Mouse (Mus musculus): ENCODE results near the gene Tmem109. TPM values are rescaled to one million over a fixed set of nuclear protein-coding genes. Genes with fewer than 3 reads are reported as not detected.

Gene Tmem109
- polyA plus RNA-seq, 1 experiment, result 26.8 TPM

DNA sequence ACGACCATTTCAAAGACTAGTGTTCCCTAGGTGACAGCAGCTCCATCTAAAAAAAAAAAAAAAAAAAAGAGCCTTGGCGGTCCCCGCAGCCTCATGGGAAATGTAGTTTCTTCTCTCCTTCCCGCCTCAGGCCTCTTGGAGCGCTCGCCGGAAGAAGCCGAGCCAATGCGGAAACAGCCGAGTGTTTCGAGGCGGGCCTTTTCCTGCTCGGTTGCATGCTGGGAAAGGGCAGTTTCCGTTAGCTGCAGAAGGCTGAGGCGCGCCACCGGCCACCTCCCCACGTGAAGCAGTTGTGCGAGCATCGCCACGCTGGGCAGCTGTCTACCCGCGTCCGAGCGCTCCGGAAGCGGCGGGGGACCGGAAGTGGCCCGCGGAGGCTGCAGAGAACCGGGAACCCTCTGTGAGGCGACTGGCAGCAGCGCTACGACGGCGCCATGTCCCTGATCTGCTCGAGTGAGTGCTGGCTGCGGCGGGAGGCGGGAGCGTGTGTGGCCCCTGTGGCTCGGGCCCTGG is 13.3 kb upstream of the Tmem109 start, which contains the start of gene Prpf19:
Gene Prpf19, plus strand, starts transcription at position 216 of the 513 bp plus-strand sequence.
- Histone ChIP-seq H3K4me1 (ENCODE audit: control insufficient read depth, insufficient read depth, insufficient read length, low read length) (peaks cover 2% of the 10 kb centered on the region; the same call in 1 of the 2 replicates), H3K4me3 (ENCODE audit: low read depth, low read length) (peak within 1 kb of the TSS; percentile 92), H3K36me3 (ENCODE audit: control insufficient read depth, insufficient read depth, low read length) (peaks cover 16% of the 10 kb centered on the region), H3K27me3 (ENCODE audit: control insufficient read depth, insufficient read depth, low read length) (no peaks in the 10 kb centered on the region), H3K27ac (ENCODE audit: insufficient read depth, low read depth, low read length) (peak within 1 kb of the TSS; percentile 76)
- TF ChIP-seq CTCF (IDR thresholded peaks at IDR 0.05; ENCODE audit: extremely low read depth, insufficient read length, insufficient replicate concordance, low read depth, low read length) (no peak), POLR2A (IDR thresholded peaks at IDR 0.05; ENCODE audit: low read depth, low read length) (peak; percentile 87)
- WGBS, result under 1% methylated on average over 43 of the region's 43 CpGs

DNA sequence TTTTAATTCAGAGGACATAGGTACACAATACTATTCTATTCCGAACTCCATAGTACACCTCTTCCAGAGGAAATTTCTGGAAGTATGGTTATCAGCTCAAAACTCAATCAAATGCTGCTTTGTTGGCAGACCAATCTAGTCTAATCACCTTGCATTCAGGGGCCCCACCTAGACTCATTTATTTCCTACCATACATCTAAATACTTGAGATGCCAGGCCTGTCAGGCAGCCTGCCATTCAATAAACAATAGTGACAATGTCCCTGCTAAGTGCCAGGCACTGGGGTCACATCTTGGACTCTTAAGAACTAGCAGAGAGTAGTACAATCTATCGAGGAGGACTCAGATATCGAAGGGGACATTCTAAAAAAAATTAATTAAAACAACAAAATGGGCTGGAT is 10.4 kb upstream of the Tmem109 start:
- H3K4me3 ChIP-seq (ENCODE audit: low read depth, low read length), result no peak overlapping the region
- peaks cover 2% of the 10 kb centered on the region; the same call in 1 of the 2 replicates for H3K4me1 ChIP-seq (ENCODE audit: control insufficient read depth, insufficient read depth, insufficient read length, low read length)
- TF ChIP-seq POLR2A (IDR thresholded peaks at IDR 0.05; ENCODE audit: low read depth, low read length) (no peak), CTCF (IDR thresholded peaks at IDR 0.05; ENCODE audit: extremely low read depth, insufficient read length, insufficient replicate concordance, low read depth, low read length) (no peak)
- no peaks in the 10 kb centered on the region for H3K27me3 ChIP-seq (ENCODE audit: control insufficient read depth, insufficient read depth, low read length)
- WGBS, result 70% methylated on average over 3 of the region's 3 CpGs
- H3K27ac ChIP-seq (ENCODE audit: insufficient read depth, low read depth, low read length), result no peak overlapping the region
- no peaks in the 10 kb centered on the region for H3K36me3 ChIP-seq (ENCODE audit: control insufficient read depth, insufficient read depth, low read length)

DNA sequence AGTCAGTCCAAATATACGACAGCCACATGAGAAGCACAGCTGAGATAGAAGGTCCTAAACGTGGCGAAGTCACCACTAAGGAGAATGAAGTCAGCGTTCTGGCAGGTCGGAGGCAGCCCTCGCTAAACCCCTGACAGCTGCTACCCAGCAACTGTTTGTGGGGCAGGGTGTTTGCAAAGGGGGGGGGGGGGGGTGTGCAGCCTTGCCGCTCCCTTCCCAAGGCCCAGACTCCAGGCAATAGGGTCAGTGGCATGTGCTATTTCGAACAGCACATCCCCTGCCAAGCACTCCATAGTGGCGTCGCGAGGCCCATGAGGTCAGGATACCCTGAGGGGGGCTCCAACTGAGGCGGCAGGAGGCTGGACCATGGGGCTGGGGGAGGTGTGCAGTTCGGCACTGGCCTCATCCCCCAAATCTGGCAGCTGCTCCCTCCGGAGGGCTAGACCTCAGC is 801 bp downstream of the Tmem109 start:
- H3K36me3 ChIP-seq (ENCODE audit: control insufficient read depth, insufficient read depth, low read length), result no peaks in the 10 kb centered on the region
- peak overlapping the region; percentile 68 for H3K4me3 ChIP-seq (ENCODE audit: low read depth, low read length)
- H3K27me3 ChIP-seq (ENCODE audit: control insufficient read depth, insufficient read depth, low read length), result no peaks in the 10 kb centered on the region
- H3K4me1 ChIP-seq (ENCODE audit: control insufficient read depth, insufficient read depth, insufficient read length, low read length), result peaks cover 11% of the 10 kb centered on the region
- TF ChIP-seq CTCF (IDR thresholded peaks at IDR 0.05; ENCODE audit: extremely low read depth, insufficient read length, insufficient replicate concordance, low read depth, low read length) (no peak), POLR2A (IDR thresholded peaks at IDR 0.05; ENCODE audit: low read depth, low read length) (no peak)
- 2% methylated on average over 14 of the region's 14 CpGs for WGBS
- H3K27ac ChIP-seq (ENCODE audit: insufficient read depth, low read depth, low read length), result no peak overlapping the region

DNA sequence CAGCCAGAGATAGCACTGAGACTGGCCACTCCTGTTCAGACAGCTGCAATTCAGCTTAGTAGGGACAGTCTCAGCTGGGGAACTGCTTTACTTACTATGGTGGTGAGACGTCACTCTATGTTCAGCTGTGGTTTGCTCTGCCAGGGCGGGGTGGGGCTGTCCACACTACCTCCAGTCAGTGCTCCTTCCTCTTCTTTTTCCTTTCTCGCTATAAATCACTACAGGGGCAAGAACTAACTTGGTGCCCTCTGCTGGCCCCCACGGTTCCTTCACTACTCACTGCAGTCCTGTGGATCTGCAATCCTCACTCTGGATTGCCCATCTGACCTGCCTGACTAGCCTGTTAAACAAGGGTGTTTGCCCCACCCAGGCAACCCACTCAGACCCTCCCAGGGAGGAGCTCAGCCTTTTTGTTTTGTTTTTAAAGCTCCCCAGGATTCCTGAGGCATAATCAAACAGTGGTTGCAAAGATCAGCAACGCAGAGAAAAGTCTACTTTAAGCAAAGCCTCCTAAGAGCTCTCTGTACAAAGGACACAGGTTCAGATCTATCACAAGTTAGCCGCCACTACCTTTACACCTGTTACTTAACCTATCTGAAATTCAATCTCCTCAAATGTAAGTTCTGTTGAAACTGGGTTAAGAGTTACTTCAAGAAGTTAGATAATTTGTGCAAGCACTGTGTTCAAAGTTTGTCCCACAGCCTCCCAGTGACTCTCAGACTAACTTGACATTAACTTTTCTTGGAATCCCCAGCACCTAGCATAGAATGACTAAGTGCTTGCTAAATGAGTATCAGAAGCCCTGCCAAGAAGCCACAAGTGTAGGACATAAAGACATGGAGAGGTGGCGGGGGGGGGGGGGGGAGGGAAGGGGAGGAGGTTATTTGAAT is 1.5 kb downstream of the Tmem109 start:
- H3K36me3 ChIP-seq (ENCODE audit: control insufficient read depth, insufficient read depth, low read length), result no peaks in the 10 kb centered on the region
- peak; percentile 34; the same call in 1 of the 2 replicates for TF ChIP-seq CTCF (IDR thresholded peaks at IDR 0.05; ENCODE audit: extremely low read depth, insufficient read length, insufficient replicate concordance, low read depth, low read length)
- TF ChIP-seq POLR2A (IDR thresholded peaks at IDR 0.05; ENCODE audit: low read depth, low read length), result no peak
- no peak overlapping the region for H3K27ac ChIP-seq (ENCODE audit: insufficient read depth, low read depth, low read length)
- no peaks in the 10 kb centered on the region for H3K27me3 ChIP-seq (ENCODE audit: control insufficient read depth, insufficient read depth, low read length)
- 10% methylated on average over 7 of the region's 7 CpGs for WGBS
- no peak overlapping the region for H3K4me3 ChIP-seq (ENCODE audit: low read depth, low read length)
- peaks cover 11% of the 10 kb centered on the region for H3K4me1 ChIP-seq (ENCODE audit: control insufficient read depth, insufficient read depth, insufficient read length, low read length)

DNA sequence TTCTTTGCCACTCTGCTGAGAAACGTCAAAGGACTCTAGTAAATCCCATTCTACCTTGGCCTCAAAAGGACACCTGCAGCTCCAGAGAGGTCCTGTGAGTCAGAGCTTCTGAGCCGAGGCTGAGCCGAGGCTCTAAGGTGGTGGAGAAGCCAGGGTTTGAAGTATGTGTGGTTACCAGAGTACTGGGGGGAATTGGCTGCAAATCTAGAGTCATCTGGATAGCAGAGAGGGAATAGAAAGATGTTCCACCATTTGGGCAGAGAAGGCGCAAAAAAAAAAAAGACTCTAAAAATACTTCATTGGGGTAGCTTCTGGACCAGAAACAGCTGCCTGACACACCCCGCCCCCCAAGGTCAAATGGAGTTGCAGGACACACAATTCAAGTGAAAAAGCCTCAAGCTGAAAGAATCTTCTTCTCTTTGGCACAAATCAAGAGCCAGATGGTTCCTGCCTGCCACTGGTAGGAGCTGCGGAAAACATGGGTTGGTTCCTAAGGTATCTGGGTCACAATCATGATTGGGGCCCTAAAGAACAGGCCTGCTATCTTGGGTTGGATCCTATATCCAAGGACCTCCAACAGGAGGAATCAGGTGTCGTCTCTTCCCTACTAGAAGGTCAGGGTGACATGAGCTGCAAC is 3.5 kb downstream of the Tmem109 start:
- WGBS, result 88% methylated on average over 7 of the region's 7 CpGs
- no peaks in the 10 kb centered on the region for H3K27me3 ChIP-seq (ENCODE audit: control insufficient read depth, insufficient read depth, low read length)
- H3K36me3 ChIP-seq (ENCODE audit: control insufficient read depth, insufficient read depth, low read length), result peaks cover 5% of the 10 kb centered on the region
- no peak overlapping the region for H3K4me3 ChIP-seq (ENCODE audit: low read depth, low read length)
- H3K4me1 ChIP-seq (ENCODE audit: control insufficient read depth, insufficient read depth, insufficient read length, low read length), result peaks cover 11% of the 10 kb centered on the region
- H3K27ac ChIP-seq (ENCODE audit: insufficient read depth, low read depth, low read length), result no peak overlapping the region
- TF ChIP-seq POLR2A (IDR thresholded peaks at IDR 0.05; ENCODE audit: low read depth, low read length) (no peak), CTCF (IDR thresholded peaks at IDR 0.05; ENCODE audit: extremely low read depth, insufficient read length, insufficient replicate concordance, low read depth, low read length) (no peak)

DNA sequence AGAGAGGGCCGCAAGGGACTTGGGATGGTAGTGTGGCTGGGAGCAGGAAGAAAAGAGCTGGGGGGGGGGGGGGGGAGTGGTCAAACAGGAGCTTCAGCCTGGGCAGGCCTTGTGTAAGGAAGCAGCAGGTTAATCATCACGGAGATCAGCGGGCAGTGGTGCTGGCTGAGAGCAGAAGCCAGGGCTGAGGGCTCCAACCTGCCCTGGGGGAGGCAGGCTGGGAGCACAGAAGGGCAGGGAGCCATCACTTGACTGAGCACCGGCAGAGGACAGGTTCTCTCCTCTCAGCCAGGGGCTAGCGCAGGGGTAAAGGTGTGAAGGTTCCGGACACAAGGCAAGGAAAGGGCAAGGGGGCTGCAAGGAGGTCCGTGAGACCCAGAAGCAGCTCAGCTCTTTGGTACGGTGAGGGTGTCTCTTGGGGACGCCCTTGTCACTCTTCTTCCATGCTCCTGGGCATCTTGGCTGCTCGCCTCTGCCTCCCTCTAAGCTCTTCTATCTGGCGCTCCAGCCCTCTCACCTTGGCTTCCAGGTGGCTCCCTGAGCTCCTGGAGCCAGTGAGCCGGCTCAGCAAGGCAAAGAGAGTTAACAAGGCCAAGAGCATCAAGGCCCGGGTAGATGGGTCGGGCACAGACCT is 10.4 kb downstream of the Tmem109 start:
- H3K36me3 ChIP-seq (ENCODE audit: control insufficient read depth, insufficient read depth, low read length), result peaks cover 21% of the 10 kb centered on the region
- WGBS, result 81% methylated on average over 14 of the region's 14 CpGs
- no peak overlapping the region for H3K27ac ChIP-seq (ENCODE audit: insufficient read depth, low read depth, low read length)
- no peak for TF ChIP-seq CTCF (IDR thresholded peaks at IDR 0.05; ENCODE audit: extremely low read depth, insufficient read length, insufficient replicate concordance, low read depth, low read length)
- TF ChIP-seq POLR2A (IDR thresholded peaks at IDR 0.05; ENCODE audit: low read depth, low read length), result no peak
- no peaks in the 10 kb centered on the region for H3K27me3 ChIP-seq (ENCODE audit: control insufficient read depth, insufficient read depth, low read length)
- peaks cover 6% of the 10 kb centered on the region; the same call in 1 of the 2 replicates for H3K4me1 ChIP-seq (ENCODE audit: control insufficient read depth, insufficient read depth, insufficient read length, low read length)
- no peak overlapping the region for H3K4me3 ChIP-seq (ENCODE audit: low read depth, low read length)

Data from small intestine, adult 2 months (tissue).